ENCODE assay signal across 8 mouse cellular contexts in genomic region chr5:102768385-102769080, GRCm38 (mm10).
DNase-seq lines count a peak whose midpoint lies in the region; ATAC-seq and TF ChIP-seq lines count a peak whose summit lies in the region.

No protein-coding gene starts in this region.

- intact Hi-C loops in left cerebral cortex, postnatal 36 days (cut with DNase I), result no loop called here

- no peaks in the 10 kb centered on the region for H3K36me3 ChIP-seq in embryonic facial prominence, embryonic 14.5 days (ENCODE audit: control insufficient read depth, insufficient read depth, low read length)
- no peaks in the 10 kb centered on the region for H3K36me3 ChIP-seq in hindbrain, postnatal 0 days (ENCODE audit: insufficient read depth, low read length)

- TF ChIP-seq CTCF in hindbrain, postnatal 0 days (IDR thresholded peaks at IDR 0.05; ENCODE audit: low read depth), result no peak

- DNase-seq in adrenal gland, postnatal 10 days, result peak; percentile 43
- DNase-seq in adrenal gland, adult (ENCODE audit: inconsistent age in 2 of 2, low spot score in 1 of 2), result no peak
- DNase-seq in embryonic facial prominence, embryonic 14.5 days (ENCODE audit: low spot score), result peak; percentile 79
- DNase-seq in hindbrain, postnatal 0 days (ENCODE audit: low spot score), result peak; percentile 34
- DNase-seq in mesoderm, embryonic 11.5 days (ENCODE audit: low read depth, low spot score), result peak; percentile 59
- no peak for DNase-seq in left cerebral cortex, postnatal 36 days (ENCODE audit: low spot score in 2 of 2)
- no peak for DNase-seq in thymus, postnatal 0 days (ENCODE audit: low spot score)

- 55% methylated on average over 12 of the region's 12 CpGs for WGBS in embryonic facial prominence, embryonic 14.5 days
- 42% methylated on average over 12 of the region's 12 CpGs for WGBS in hindbrain, postnatal 0 days

- H3K4me2 ChIP-seq in embryonic facial prominence, embryonic 14.5 days (ENCODE audit: low read depth, low read length), result peak overlapping the region; percentile 18; the same call in 1 of the 2 replicates
- H3K4me2 ChIP-seq in hindbrain, postnatal 0 days (ENCODE audit: low read depth, low read length), result peak overlapping the region; percentile 11; the same call in 1 of the 2 replicates

- peak; percentile 91 for ATAC-seq in embryonic facial prominence, embryonic 14.5 days (ENCODE audit: low read depth)
- ATAC-seq in hindbrain, postnatal 0 days, result 0 out of 2 replicates have a peak, but pooled peaks have one; percentile 59
- no peak for ATAC-seq in megakaryocyte progenitor cell, adult 5-6 weeks (replicated peaks; ENCODE audit: poor library complexity)

- H3K9ac ChIP-seq in embryonic facial prominence, embryonic 14.5 days (ENCODE audit: low read depth, low read length), result no peak overlapping the region
- no peak overlapping the region for H3K9ac ChIP-seq in hindbrain, postnatal 0 days (replicated peaks; ENCODE audit: low read length)

- H3K4me1 ChIP-seq in embryonic facial prominence, embryonic 14.5 days (ENCODE audit: control insufficient read depth, insufficient read depth, low read length), result no peaks in the 10 kb centered on the region
- no peaks in the 10 kb centered on the region for H3K4me1 ChIP-seq in hindbrain, postnatal 0 days (ENCODE audit: insufficient read depth, low read length)

- H3K27me3 ChIP-seq in embryonic facial prominence, embryonic 14.5 days (replicated peaks; ENCODE audit: control insufficient read depth, insufficient read depth, low read length), result no peaks in the 10 kb centered on the region
- no peaks in the 10 kb centered on the region for H3K27me3 ChIP-seq in hindbrain, postnatal 0 days (ENCODE audit: insufficient read depth, low read length)

- no peaks in the 10 kb centered on the region for H3K9me3 ChIP-seq in embryonic facial prominence, embryonic 14.5 days (ENCODE audit: control insufficient read depth, low read length)
- no peaks in the 10 kb centered on the region for H3K9me3 ChIP-seq in hindbrain, postnatal 0 days (ENCODE audit: low read length)

- H3K4me3 ChIP-seq in embryonic facial prominence, embryonic 14.5 days (ENCODE audit: low read depth, low read length), result no peak overlapping the region
- H3K4me3 ChIP-seq in hindbrain, postnatal 0 days (ENCODE audit: low read length), result no peak overlapping the region

- no peak overlapping the region for H3K27ac ChIP-seq in embryonic facial prominence, embryonic 14.5 days (replicated peaks; ENCODE audit: low read depth, low read length)
- H3K27ac ChIP-seq in hindbrain, postnatal 0 days, result no peak overlapping the region

Comparison
In these comparisons a context has a peak if more than half of its experiments do, and no peak if none do; other contexts are left out.
1. DNase-seq: peak in adrenal gland, postnatal 10 days (single experiment), embryonic facial prominence, embryonic 14.5 days (single experiment), hindbrain, postnatal 0 days (single experiment) and mesoderm, embryonic 11.5 days (single experiment); none in adrenal gland, adult (0 of 2), left cerebral cortex, postnatal 36 days (0 of 2) and thymus, postnatal 0 days (single experiment).